Mouse (Mus musculus) urinary bladder, postnatal 36 days (tissue): ENCODE measurements around the gene Wdr25.
"Not testable (repeated sequence)": the region's sequence is repeated elsewhere in the genome, so short reads cannot be mapped to it uniquely, and the experiment has no call there.

Experiments used
- DNase-seq, 2 experiments: peaks; one replicate each; pipeline ENCODE4 v3.0.0; 2022; ENCODE audit warnings: low spot score in 2 of 2, mixed read lengths in 1 of 2

Gene Wdr25

DNA sequence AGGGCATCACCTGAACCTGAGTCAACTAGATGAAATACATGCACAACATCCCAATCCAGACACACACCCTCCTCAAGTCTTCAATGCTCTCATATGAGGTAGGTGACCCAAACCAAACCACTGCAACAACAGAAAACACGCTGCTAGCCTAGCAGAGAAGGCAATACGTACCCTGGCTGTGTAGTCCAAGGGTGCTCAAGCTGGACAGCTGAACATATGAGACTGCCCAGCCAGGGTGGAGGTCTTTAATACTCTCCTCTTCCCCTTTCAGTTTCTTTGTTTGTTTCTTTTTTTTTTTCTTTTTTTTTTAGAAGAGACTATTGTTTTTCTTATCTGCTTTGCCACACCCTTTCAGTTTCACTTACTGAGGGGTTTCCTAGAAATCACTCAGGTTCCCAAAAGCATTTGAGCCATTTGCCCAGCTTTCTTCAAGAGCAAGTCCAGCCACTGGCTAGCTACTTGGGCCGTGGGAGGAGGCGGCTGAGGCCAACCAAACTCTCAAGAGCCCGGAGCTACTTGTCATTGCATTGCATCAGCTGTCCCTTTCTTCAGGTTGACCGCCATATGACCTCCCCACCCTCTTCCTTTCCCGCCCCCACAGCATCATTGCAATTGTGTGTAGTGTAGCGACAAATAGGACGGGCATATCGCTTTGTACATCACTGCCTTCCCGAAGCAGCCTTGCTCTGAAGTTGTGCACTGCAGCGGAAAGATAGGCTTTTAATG lies at the start of gene Wdr25:
TSS of gene Wdr25 (plus strand) at position 643 of the 726 bp plus-strand sequence.
- no peak for DNase-seq

DNA sequence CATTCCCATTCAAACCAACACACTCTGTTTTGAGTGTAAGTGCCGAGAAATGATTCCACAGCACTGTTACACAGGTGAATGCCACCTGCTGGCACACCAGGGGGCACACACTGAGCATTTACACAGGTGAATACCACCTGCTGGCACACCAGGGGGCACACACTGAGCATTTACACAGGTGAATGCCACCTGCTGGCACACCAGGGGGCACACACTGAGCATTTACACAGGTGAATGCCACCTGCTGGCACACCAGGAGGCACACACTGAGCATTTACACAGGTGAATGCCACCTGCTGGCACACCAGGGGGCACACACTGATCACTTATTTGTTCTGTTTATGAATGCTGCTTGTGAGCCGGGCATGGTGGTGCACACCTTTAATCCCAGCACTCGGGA lies 45.4 kb upstream of the Wdr25 start:
- DNase-seq: not testable (repeated sequence)

DNA sequence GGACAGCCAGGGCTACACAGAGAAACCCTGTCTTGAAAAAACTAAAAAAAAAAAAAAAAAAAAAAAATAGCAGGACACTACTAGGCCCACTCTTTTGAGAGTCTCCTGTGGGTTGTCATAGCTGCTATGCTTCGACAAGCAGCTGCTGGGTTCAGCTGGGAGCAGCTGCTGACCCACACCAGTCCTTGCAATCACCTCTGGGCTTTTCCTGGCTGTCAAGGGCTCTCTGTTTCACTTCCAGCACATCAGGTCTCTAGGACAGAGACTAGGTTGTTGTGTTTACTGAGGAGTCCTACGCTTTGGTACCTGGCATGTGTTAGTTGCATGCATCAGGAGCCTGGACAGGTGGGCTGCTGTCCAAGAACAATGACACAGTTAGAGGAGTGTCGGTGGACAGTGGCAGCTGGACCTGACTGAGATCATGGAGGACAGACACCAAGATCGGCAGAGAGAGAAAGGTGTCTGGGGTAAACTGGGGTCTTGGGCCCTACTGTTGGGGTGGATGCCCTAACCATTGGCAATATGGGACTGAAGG lies 43.9 kb upstream of the Wdr25 start:
- no peak for DNase-seq

DNA sequence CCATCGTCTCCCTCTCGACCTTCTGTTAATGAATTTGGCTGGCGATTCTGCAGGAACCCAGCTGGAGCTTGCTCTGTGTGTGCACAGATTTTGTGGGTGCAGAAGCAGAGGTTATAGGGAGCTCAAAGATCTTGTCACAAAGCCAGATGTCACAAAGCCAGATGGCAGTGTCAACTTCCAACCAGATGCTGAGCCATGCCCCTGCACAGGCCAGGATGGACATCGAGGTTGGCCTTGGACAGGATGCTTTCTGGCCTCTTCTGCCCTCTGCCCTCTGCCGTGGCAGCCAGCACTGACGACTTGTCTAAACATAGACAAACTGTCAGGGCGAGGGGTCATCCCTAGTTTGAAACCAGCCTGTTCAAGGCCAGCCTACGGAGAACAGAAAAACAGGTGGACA lies 43.3 kb upstream of the Wdr25 start:
- DNase-seq: no peak

DNA sequence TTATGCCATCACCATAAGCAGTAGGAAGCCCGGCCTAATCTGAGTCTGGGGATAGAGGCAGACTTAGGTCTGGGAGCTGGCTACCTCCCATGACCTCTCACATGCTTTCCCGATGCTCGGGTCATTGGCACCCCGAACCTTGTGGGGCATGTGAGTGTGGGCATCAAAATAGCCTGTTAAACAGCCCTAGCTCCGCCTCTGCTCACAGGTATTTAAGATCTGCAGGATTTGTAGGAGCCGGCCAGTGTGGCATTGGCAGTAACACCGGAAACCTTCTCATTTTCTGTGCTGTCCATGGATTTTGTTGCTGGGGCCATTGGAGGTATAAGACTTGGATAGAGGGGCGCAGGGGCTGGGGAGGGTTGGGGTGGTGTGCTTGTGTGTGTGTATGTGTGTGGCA lies 42.5 kb upstream of the Wdr25 start:
- DNase-seq: no peak

DNA sequence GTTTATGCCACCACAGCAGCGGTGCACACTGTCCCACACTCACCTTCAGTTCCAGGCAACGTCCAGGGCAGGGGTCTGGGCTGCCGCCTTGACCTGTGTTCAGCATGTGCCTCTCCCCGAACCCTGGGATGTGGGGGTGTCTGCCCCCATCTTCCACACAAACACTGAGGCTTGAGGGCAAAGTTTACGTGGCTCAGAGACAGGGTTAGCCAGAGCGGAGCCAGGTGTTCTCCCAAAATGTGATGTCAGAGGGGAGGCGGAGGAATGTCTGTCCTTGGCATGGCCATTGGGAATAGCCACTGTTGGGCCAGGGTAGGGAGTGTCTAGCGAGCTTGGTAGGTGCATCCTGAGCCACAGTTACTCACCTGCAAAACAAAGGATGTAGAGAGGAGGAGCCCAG lies 40.6 kb upstream of the Wdr25 start:
- DNase-seq: no peak

DNA sequence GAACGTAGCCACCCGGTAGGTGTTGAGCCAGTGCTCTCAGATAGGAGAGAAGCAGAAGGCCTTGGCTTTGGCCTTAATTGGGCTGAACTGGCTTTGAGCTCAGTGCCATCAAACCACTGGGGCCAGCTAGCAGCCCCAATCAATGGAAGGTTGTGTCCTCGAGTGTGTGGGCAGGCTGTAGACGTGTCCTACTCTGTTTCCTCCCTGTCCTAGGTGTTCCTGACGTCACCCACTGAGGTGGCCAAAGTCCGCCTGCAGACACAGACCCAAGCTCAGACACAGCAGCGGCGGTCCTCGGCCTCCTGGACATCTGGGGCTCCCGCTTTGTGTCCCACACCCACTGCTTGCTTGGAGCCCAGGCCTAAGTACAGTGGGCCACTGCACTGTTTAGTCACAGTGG lies 38.4 kb upstream of the Wdr25 start:
- no peak for DNase-seq

DNA sequence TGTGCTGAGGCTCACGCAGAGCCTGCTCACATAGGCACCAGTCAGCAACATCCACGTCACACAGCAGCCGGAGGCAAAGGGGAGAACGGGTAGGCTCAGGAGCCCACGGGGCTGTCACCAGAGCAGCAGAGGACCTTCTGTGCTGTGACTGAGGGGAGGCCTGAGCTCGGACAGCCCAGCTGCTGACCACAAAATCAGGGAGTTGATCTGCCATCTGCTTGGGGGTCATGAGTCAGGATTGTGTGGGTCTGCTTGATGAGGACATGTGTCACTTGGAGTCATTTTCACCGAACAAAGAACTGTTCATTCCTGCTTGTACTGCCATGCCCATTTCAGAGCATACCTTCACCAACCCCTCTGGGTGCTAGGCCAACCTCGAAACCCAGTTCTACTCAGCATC lies 37.2 kb upstream of the Wdr25 start:
- no peak for DNase-seq

DNA sequence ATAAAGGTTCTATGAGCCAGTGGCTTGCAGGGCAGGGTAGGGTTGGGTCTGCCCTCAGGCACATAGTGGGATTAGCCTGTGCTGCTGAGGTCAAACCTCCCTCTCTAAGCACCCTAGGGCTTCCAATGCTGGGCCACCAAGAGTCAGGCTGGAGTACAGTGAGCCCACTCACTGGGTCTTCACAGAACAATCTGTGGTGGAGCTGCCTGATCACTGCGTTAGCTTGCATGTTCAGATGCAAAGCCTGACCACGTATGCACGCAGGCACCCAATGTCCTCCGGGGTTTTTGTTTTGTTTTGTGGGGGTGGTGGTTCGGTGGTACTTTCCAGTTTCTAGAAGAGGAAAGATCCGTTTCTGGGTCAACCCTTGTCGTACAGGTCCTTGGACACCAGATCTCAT lies 36.3 kb upstream of the Wdr25 start:
- DNase-seq: no peak

DNA sequence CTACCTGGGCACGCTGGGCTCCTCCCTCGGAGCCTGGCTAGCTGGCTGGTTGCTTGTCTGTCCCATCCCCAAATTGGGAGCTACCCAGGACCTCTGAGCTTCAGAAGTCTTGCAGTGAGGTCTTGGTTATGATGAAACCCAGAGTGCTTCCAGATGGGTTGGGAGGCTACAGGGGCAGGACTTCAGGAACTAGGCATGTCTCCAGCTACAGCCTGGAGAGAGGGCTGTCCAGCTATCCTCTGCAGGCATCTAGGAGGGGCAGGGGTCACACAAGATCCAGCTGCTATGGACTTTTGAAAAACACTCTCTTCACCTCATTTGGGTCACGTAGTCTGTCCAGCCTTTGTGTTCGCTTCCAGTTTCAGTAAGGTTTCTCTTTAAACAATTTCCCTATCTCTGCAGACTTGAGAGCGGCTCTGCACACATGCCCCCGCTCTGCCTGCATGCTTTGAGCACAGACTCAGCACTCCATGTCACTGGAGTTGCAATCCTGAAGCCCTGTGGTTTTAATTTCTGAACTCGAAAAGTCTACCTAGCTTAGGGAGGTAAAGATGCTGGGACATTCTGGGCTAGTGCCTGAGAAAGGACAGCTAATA lies 35.7 kb upstream of the Wdr25 start:
- DNase-seq: peak in 1 of 2 experiments; percentile 39

DNA sequence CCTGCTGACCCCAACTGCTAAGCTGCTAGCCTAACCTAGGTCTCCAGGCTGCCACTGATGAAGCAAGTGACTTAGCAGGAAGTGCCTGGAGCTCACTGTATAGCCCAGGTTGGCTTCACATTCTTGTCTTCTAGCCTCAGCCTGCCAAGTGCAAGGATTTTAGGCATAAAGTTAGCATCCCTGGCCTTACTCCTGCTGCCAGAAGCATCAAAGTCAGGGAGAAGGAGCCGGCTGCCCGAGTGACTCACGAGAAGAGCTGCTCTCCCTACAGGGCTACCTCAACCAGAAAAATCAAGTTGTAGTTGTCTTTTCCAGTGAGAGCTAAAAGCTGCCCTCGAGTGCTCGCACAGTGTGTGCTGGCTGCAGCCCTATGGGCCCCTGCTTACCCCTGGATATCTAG lies 34.9 kb upstream of the Wdr25 start:
- DNase-seq: no peak

DNA sequence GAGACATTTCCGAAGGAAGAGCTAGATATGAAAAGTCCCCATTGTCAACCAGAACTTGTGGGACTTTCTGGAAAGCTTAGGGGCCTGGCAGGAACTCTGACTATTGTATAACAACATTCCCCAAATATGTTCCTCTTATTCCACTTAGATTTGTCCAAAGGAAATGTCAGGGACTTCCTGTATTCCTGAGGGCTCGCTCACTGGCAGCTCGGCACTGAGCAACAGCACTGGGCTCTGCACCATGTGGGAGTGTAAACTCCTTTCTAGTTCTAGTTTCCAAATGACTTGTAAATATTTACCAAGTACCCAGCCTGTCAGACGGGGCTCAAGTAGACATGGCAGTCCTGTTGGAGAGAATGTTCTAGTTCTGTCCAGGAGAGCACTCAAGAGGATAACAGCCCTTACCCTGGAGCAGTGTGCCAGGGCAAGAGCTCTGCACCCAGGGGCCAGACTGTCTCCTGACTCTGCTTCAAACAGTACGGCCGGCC lies 28.4 kb upstream of the Wdr25 start:
- no peak for DNase-seq

DNA sequence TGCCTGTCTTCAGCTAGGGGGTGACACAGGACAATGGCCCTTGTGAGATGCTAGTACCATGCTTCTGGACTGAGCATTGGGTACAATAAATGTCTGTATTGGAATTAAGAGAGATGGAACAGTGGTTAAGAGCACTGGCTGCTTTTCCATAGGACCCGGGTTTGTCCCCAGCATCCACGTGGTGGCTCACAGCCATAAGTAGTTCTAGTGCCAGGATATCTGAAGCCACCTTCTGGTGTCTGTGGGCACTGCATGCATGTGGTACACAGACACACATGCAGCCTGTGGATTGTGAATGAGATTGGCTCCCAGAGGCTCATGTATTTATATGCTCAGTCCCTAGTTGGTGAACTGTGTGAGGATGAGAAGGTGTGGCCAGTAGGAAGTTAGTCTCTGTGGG lies 23.9 kb upstream of the Wdr25 start:
- no peak for DNase-seq

DNA sequence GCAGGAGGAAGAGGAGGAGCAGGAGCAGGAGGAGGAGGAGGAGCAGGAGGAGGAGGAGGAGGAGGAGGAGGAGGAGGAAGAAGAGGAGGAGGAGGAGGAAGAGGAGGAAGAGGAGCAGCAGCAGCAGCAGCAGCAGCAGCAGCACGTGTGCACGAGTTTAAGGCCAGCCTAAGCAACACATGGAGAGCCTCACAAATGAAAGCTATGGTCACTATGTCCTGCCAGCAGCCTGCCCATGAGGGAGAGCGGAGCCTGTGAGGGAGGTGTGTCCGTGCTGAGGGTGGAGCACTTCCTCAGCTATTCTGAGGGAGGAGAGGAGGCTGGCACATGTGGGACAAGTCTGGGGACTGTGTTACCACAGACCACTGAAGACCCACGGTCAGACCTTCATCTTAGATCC lies 20.3 kb upstream of the Wdr25 start:
- no peak for DNase-seq

DNA sequence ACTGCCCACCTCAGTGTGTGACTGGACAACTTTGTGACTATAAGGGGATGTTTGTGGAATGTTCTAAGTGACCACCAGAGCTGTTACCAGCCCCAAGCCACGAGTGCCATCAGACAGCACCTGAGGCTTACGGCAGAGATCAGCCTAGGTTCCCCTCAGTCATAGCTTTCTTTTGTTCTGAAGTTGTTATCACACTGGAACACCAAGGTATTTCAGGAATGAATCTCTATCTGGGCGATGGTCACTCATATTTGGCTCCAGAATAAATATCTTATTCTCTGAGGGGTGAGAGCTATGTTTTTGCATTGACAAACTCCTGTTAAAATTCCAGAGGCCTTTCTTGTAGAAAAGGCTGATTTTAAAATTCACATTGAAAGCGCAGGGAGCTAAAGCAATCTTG lies 14.3 kb upstream of the Wdr25 start:
- no peak for DNase-seq

DNA sequence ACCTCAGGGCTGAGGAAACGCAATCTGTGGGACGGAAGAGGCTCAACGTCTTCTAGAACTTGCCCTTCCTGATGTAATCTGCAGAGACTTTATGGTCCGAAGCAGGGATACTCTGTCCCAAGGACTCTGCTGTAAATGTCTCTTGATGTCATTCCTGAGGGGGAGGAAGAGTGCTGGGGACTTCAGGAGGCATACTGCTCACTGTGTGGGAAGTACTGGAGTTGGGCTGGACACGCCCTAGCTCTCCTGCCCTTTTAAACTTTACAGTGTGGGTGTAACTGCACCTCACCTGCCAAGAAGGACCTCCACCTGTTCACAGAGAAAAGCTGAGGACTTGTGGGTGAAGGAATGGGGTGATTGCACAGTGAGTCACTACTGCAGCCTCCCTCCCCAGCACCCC lies 12.8 kb upstream of the Wdr25 start:
- no peak for DNase-seq

DNA sequence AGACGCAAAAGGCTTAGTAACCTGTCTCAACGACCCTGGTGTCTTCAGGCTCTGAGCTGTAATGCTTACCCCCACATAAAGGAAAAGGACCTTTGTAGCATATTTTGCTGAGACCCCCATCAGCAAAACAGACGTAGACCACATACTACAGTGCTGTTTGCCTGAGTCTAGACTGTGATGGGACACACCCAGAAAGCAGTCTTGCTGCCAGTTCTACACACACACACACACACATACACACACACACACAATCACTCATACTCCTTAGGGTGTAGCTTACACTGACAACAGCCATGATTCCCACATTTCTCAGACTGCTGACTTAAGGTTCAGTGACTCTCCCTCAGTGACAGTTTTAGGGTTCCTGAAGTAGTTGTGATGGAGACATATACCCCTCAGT lies 12.2 kb upstream of the Wdr25 start:
- no peak for DNase-seq

DNA sequence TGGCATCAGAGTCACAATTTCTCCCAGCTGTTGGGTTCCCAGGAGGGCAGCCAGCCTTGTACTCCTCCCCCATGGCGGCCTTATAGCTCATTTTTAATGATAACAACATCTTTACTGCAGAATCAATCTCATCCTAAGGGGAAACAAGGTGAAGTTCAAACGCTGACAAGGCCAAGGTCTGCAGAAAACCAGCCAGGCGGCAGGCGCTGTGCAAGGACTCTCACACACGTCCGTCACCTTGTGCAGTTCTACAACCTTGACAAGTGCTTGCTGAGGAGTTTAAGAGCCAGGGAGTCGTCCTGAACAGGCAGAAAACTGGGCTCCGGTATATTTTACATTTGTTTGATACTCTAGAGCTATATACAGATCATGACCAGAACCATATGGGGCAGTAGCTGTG lies 10.7 kb upstream of the Wdr25 start:
- DNase-seq: no peak

DNA sequence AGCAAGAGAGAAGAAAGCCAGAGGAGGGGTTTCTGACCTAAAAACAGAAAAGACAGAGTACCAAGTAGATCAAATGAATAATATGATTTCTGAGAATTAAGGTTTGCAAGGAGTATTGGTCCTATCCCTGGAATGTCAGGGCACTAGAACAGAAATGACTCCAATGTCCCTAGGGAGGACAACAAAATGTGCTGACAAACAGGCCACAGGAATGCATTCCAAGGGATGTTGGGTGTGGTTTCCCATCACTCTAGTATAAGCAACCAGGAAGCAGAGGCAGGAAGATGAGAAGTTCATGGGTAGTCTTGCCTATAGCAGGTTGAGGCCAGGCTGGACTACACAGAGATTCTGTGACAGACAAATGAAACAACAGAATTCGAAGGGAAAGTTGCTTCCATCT lies 7.5 kb upstream of the Wdr25 start:
- no peak for DNase-seq

DNA sequence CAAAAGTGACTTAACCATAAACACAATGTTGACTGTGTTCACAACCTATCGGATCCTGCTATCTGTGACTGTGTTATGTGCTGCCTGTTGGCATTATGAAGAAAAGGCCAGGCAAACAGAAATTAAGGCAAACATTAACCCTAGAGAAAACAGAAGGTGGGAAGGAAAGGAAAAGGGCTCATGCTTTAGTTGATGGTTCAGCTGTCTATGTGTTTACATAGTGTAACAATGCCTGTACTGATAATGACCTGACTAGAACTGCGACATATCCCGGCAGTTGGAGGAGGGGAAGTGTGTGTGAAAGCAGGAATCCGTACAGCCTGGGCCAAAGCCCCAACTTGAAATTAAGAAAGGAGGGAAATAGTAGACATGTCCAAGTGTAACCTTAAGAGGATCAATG lies 6.4 kb upstream of the Wdr25 start:
- no peak for DNase-seq

DNA sequence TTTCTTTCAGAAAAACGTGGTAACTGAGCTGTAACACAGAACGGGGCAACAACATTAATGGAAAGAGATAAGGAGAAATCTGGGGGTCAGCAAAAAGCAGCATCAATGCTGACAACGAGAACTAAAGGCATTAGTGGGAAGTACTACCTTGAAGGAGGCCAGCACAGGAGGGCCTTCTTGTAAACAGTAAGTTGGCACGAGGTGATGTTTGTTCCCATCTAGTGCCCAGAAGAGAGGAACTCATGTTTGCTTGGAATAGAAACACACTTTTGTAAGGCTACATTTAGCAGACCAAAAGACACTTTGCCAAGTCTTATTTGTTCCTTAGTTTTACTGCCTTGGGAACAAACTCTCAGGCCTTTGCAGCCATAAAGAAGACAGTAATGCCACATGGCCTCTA lies 4.8 kb upstream of the Wdr25 start:
- no peak for DNase-seq

DNA sequence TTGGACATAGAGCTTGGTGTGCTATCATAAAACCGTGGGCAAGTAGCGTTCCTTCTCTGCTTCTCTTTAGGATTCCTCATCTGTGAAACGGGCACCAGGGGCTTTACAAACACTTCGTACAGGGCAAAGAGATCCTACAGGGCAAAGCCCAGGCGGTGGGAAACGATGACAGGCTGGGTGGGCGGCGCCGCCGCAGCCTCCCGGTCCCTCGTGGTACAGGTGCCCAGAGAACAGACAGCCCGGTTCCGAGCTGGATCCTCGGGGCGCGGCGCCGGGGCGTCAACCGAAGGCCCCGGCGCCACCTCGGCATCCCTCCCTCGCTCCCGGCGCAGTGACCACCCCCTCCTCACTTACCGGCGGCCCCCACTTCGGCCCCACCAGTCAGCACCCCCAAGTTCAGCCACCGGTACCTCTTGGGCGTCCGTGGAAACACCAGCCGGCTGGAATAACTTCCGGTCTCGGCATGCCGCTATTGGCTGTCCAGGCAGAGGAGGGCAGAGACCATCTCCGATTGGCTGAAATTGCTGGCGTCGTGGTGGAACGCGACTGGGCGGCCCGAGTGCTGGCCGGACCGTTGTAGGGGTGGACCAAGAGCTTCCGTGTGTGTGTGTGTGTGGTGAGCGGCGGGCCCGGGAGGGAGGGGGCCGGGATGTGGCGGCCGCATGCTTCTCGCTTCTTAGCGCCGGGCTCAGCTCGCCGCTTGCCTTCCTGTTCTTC lies 442 bp downstream of the Wdr25 start, which contains the start of gene Wars:
TSS of gene Wars (minus strand) at position 460 of the 717 bp plus-strand sequence.
- peak; percentile 88 to 95 for DNase-seq

DNA sequence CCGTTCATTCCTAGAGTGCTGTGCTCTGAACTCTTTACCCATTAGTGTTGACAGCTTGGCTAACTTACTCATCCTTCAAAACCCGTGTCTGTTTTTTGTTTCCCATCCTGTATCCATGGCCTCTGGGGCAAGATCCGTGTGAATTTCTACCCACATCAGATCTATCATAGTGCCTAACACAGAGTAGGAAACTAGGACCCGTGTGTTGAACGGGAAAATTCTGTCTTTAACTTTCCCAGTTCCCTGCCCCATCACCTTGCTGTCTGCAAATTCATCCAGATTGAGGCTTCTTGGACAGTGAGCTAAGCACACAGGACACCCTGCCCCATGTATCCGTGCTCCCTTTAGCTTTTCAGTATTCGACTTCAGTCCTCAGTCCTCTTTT lies 993 bp downstream of the Wdr25 start:
- no peak for DNase-seq
